Mouse (Mus musculus) right cerebral cortex, postnatal 4 days (tissue): ENCODE measurements at regions not wholly inside any gene's neighbourhood (a gene's known extent, or its start where the extent isn't known, plus 50 kb on each side); places are given as distances from the start of the nearest gene placed in this dataset.

Source experiments
- DNase-seq: peaks from one replicate; pipeline ENCODE4 v3.0.0-alpha.2; 2022

- DNase-seq = no peak
These were observed 81.6 kb upstream of the Pcdh8 start for GRCm38 (mm10) chr14:79852683-79853082.

- DNase-seq = no peak
These were observed 80.7 kb upstream of the Pcdh8 start for GRCm38 (mm10) chr14:79851795-79852194.

GRCm38 (mm10) chr14:79851231-79851630 lies 80.1 kb upstream of the Pcdh8 start:
- peak; percentile 40 for DNase-seq

GRCm38 (mm10) chr14:79849617-79850435 lies 78.7 kb upstream of the Pcdh8 start:
- DNase-seq = no peak

GRCm38 (mm10) chr14:79848116-79848515 lies 77.0 kb upstream of the Pcdh8 start:
- DNase-seq = no peak

- no peak for DNase-seq
These were observed 73.2 kb upstream of the Pcdh8 start for GRCm38 (mm10) chr14:79844306-79844705.

- peak; percentile 41 for DNase-seq
These were observed 72.0 kb upstream of the Pcdh8 start for GRCm38 (mm10) chr14:79843135-79843550.

- DNase-seq = no peak
These were observed 71.6 kb upstream of the Pcdh8 start for GRCm38 (mm10) chr14:79842734-79843133.

- no peak for DNase-seq
These were observed 66.0 kb upstream of the Pcdh8 start for GRCm38 (mm10) chr14:79837101-79837500.

GRCm38 (mm10) chr14:79836186-79836585 lies 65.1 kb upstream of the Pcdh8 start:
- no peak for DNase-seq

- peak; percentile 26 for DNase-seq
These were observed 53.7 kb upstream of the Pcdh8 start for GRCm38 (mm10) chr14:79824670-79825446.

GRCm38 (mm10) chr14:79822453-79823117 lies 51.5 kb upstream of the Pcdh8 start:
- DNase-seq = no peak

- peak; percentile 19 for DNase-seq
These were observed 50.9 kb upstream of the Pcdh8 start for GRCm38 (mm10) chr14:79822011-79822435.

GRCm38 (mm10) chr14:79821352-79822010 lies 50.4 kb upstream of the Pcdh8 start:
- DNase-seq = no peak
